Mouse (Mus musculus) brain, embryonic 14.5 days (tissue): ENCODE measurements around the gene Cox6a2.

Experiments used
- CTCF ChIP-seq: fragments of 200-500 bp; IDR thresholded peaks from 2 replicates; pipeline ENCODE4 v1.5.1; 2012; ENCODE audit warnings: inconsistent platforms, mild to moderate bottlenecking, moderate library complexity, borderline replicate concordance; ENCODE audit not compliant: insufficient read depth, insufficient read length; ENCODE audit errors: extremely low read depth
- POLR2A ChIP-seq: fragments of 200-500 bp; IDR thresholded peaks from 2 replicates; pipeline ENCODE4 v1.6.1; 2012; ENCODE audit warnings: mild to moderate bottlenecking, inconsistent platforms, borderline replicate concordance; ENCODE audit not compliant: poor library complexity, insufficient read depth, insufficient read length, severe bottlenecking; ENCODE audit errors: extremely low read depth

- no peak for TF ChIP-seq CTCF
- no peak for TF ChIP-seq POLR2A
Observed at GRCm38 (mm10) chr7:128243921-128244320, 37.7 kb upstream of the Cox6a2 start.
